Mouse (Mus musculus): ENCODE data around the gene Cntn5.

DNA sequence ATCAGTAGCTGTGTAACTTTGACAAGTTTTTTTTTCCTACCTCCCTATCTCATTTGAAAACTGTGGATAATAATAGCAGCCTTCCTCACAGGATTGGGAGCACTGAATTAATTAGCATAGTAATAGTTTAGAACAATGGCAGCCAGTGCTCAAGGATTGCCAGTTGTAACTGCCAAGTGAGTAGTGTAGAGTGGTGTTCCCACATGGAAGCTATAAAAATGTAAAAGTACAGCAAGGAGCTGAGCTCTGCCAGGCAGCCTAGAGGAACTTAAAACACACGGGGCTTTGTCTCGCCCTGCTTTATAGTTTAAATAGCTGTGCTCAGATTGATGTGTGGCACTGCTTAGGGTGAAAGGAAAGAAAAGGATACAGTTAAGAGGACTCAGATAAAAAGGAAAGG is 635.2 kb downstream of the Cntn5 start:
- TF ChIP-seq CTCF (conservative IDR thresholded peaks at IDR 0.05 in 1 of 2, IDR thresholded peaks at IDR 0.05 in 1 of 2; ENCODE audit: low read depth in 2 of 2, low read length in 2 of 2) (no peak), ZNF384 (IDR thresholded peaks at IDR 0.05; ENCODE audit: low read depth, low read length) (no peak), ZMIZ1 (IDR thresholded peaks at IDR 0.05; ENCODE audit: low read depth, low read length) (no peak), E2F4 (IDR thresholded peaks at IDR 0.05; ENCODE audit: insufficient replicate concordance, low read depth, low read length) (no peak), BHLHE40 (IDR thresholded peaks at IDR 0.05; ENCODE audit: low read depth, low read length) (no peak), POLR2A (IDR thresholded peaks at IDR 0.05; ENCODE audit: low read depth, low read length) (no peak), TCF12 (IDR thresholded peaks at IDR 0.05; ENCODE audit: low read depth, low read length) (no peak), ELF1 (IDR thresholded peaks at IDR 0.05; ENCODE audit: low read depth, low read length) (no peak), MAFK (IDR thresholded peaks at IDR 0.05; ENCODE audit: insufficient replicate concordance, low read length) (no peak), UBTF (IDR thresholded peaks at IDR 0.05; ENCODE audit: low read depth, low read length) (no peak)

All from CH12.LX (cell line).